Mouse (Mus musculus): ENCODE data around the gene 4930522L14Rik. TPM values are rescaled to one million over a fixed set of nuclear protein-coding genes. Genes with fewer than 3 reads are reported as not detected.
A peak's percentile ranks its signal among the peaks of the same experiment; 100 is the strongest.
"Not testable (repeated sequence)": the region's sequence is repeated elsewhere in the genome, so short reads cannot be mapped to it uniquely, and the experiment has no call there.

The 4930522L14Rik gene
- 1 to 10 TPM; 1.9 to 2.7 TPM for total RNA-seq (2021)
- long read RNA-seq, experiment 1, partial matches to known transcripts: 0 of 1 reads
- long read RNA-seq, experiment 1, other reads (novel, unspliced or antisense): 0 of 1 reads
- long read RNA-seq, experiment 2: 0 reads

DNA sequence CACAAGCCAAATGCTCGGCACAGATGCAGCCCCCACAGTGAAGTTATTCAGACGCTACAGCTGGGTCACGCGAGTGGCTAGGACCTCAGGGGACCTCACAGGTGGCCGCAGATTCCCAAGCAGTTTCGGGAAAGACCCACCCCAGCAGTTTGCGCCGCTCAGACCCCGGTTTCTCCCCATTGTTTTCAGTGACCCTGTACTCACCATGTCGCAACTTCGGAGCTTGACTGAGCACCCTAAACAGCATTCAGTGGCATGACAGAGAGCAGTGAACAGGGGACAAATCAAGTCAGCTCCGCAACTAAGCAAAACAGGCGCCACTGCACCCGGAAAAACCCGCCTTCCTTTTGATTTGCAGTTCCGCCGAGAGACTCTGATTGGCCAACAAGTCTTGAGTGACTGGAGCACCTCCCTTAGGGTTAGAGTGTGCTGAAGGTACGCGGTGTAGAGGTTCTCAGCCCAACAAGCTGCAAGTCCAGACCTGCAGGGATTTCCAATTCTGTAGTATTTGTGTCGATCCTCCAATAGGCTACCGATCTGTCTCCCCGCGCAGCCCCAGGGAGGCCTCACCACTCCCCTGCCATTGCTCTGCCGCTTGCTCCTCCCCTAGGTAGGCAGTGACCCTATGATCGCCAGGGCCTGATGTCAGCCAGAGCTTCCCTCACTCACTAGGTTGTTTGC is at the start of gene 4930522L14Rik:
Gene 4930522L14Rik, minus strand, starts transcription at position 496 of the 681 bp plus-strand sequence.
- DNase-seq: peak; percentile 53 to 64

GRCm38 (mm10) chr5:109801466-109801865 is 49.8 kb upstream of the 4930522L14Rik start:
- intact Hi-C loops (cut with DNase I): not testable (repeated sequence)

More for the DNA sequence above, at the start of gene 4930522L14Rik:
- intact Hi-C loops (cut with DNase I): loop anchor here (10.0 kb wide), 1 partner anchor 57 kb away; the partner anchor contains the start of gene 5430403G16Rik

DNA sequence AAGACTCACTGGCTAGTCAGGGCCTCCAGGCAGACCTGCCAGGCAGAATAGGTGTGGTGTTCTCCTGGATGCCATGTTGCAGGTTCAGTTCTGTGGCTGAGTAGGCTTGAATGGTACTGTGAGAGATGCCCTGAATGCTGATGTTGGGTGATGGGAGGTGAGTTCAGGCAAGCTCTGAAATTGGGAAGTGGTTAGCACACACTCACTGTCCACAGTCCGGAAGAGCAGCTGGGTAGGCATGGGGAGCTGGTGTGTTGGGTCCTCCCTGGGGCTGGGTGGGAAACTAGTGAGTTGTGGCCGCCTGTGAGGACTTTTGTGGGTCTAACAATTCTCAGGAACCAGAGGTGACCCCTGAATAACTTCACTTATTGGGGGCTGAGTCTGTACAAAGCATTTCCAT is 48.3 kb upstream of the 4930522L14Rik start:
- intact Hi-C loops (cut with DNase I): not testable (repeated sequence)

More at GRCm38 (mm10) chr5:109801466-109801865, 49.8 kb upstream of the 4930522L14Rik start:
- DNase-seq: not testable (repeated sequence)

DNA sequence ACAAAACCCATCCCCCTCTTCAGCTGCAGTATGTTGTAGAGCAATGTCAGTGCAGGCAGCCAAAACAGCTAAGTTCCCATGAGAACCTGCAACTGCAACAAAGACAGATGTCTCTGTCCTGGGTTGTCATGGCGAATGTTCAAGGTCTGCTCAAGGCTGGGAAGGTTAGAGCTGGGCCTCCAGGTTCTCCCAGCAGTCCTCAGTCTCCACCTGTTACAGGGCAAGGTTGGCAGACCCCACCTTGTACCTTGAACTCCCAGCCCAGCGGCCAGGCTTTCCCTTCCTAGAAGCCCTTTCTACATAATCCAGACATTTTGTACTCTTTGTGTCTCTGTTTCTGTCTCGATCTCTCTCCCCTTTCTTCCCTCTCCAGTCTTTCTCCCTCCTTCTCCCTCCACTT is 45.3 kb upstream of the 4930522L14Rik start:
- DNase-seq; intact Hi-C loops (cut with DNase I): not testable (repeated sequence)

More for the DNA sequence above, 48.3 kb upstream of the 4930522L14Rik start:
- not testable (repeated sequence) for DNase-seq

DNA sequence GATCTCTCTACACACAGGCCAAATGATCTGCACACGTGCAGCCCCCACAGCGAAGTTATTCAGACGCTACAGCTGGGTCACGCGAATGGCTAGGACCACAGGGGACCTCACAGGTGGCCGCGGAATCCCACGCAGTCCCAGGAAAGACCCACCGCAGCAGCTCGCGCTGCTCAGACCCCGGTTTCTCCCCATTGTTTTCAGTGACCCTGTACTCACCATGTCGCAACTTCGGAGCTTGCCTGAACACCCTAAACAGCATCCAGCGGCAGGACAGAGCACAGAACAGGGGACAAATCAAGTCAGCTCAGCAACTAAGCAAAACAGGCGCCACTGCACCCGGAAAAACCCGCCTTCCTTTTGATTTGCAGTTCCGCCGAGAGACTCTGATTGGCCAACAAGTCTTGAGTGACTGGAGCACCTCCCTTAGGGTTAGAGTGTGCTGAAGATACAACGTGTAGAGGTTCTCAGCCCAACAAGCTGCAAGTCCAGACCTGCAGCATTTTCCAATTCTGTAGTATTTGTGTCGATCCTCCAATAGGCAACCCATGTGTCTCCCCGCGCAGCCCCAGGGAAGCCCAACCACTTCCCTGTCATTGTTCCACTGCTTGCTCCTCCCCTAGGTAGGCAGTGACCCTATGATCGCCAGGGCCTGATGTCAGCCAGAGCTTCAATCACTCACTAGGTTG is 44.4 kb upstream of the 4930522L14Rik start:
- intact Hi-C loops (cut with DNase I): not testable (repeated sequence)
- DNase-seq: peak; percentile 33 to 49

- DNase-seq: not testable (repeated sequence)
- intact Hi-C loops (cut with DNase I): loop anchor here (10.0 kb wide), 1 partner anchor 57 kb away; the partner anchor contains the start of gene 5430403G16Rik
Measured at GRCm38 (mm10) chr5:109752073-109752780, 541 bp upstream of the 4930522L14Rik start.

DNA sequence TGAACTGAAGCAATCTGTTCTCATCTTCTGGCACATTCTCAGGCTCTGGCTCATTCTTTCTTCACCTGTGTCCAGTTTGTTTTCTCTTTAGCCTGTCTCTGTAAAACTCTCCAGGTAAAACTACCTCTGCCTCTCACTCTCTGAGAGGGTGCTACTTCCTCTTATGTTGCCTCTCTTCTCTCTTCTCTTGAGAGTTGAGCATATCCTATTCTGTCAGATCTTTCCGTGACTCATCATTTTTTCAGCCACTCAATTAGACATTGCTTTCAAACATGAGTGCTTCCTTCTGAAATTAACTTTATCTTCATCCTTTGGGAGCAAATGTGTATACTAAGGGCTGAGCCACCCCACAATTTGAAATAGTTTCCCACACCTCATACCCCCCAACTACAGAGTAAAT is 6.6 kb downstream of the 4930522L14Rik start:
- intact Hi-C loops (cut with DNase I); DNase-seq: not testable (repeated sequence)

DNA sequence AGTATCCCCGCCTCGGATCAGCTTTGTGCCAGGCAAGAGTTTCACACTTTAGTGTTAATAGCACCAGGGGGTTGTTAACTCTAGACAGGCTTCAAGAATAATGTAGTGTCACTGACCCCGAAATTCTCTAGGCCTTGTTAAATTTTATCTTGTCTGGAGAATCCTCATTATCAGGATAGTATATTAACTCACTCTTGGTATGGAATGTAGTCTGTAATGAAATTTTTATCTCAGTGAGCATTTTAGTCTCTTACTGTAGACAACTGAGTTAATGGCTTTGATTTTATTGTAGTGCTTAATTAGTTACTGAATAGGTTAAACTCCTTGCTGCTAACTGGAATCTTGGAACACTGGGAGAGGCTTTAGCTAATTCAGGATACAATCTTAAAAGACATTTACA is 34.3 kb downstream of the 4930522L14Rik start:
- DNase-seq; intact Hi-C loops (cut with DNase I): not testable (repeated sequence)

GRCm38 (mm10) chr5:109691205-109691965 is 60.3 kb downstream of the 4930522L14Rik start:
- intact Hi-C loops (cut with DNase I): loop anchor here (10.0 kb wide), 1 partner anchor 63 kb away; the partner anchor contains the start of gene 4930522L14Rik
- not testable (repeated sequence) for DNase-seq

- intact Hi-C loops (cut with DNase I): loop anchor here (10.0 kb wide), 1 partner anchor 64 kb away; the partner anchor contains the start of gene 4930522L14Rik
- DNase-seq: peak; percentile 35 to 66
Measured at GRCm38 (mm10) chr5:109690537-109691201, 61.0 kb downstream of the 4930522L14Rik start, which contains the start of gene 5430403G16Rik. 5430403G16Rik (minus strand) TSS chr5:109691041.

Other genes with a start within 250 kb of the 4930522L14Rik start
- gene Crlf2, start 192.9 kb downstream of the 4930522L14Rik start, total RNA-seq (2021): 10 to 100 TPM; 10.3 to 11.7 TPM
- under 1 TPM; 0.24 to 0.31 TPM for gene 5430403G16Rik, start 60.8 kb downstream of the 4930522L14Rik start, total RNA-seq (2021)
- 1 to 10 TPM; 3.9 to 7.5 TPM for gene Gm15446, start 171.5 kb upstream of the 4930522L14Rik start, total RNA-seq (2021)
- 1 to 10 TPM; 5.8 to 6.4 TPM for gene Zfp932, start 244.6 kb upstream of the 4930522L14Rik start, total RNA-seq (2021)

Data from heart, postnatal 14 days (tissue).